Mouse (Mus musculus) limb, embryonic 14.5 days (tissue): ENCODE data around the gene Popdc2. TPM values are rescaled to one million over a fixed set of nuclear protein-coding genes. Genes with fewer than 3 reads are reported as not detected.

Experiments used
- ATAC-seq: fragments of 200-750 bp; cut with Nextera tagmentation; 2 replicates; pipeline ENCODE4 v1.8.0; 2017; ENCODE audit warnings: low read depth, moderate number of reproducible peaks, moderate TSS enrichment; ENCODE audit not compliant: low FRiP score
- DNase-seq: peaks from one replicate; pipeline ENCODE4 v3.0.0-alpha.2; 2015; ENCODE audit warnings: low spot score
- H3K27ac ChIP-seq: fragments of 300-500 bp; sonication (generic); replicated peaks from 2 replicates; pipeline ENCODE4 v1.5.1; 2014; ENCODE audit warnings: low read depth, mild to moderate bottlenecking, low read length, moderate library complexity, mixed read lengths
- H3K27me3 ChIP-seq: fragments of 300-500 bp; sonication (generic); 2 replicates; pipeline ENCODE4 v1.6.1; 2014; ENCODE audit warnings: low read length, mixed read lengths; ENCODE audit not compliant: control insufficient read depth, insufficient read depth
- H3K36me3 ChIP-seq: fragments of 300-500 bp; sonication (generic); 2 replicates; pipeline ENCODE4 v1.6.1; 2014; ENCODE audit warnings: mild to moderate bottlenecking, low read length, moderate library complexity, mixed read lengths; ENCODE audit not compliant: control insufficient read depth, insufficient read depth
- H3K4me1 ChIP-seq: fragments of 300-500 bp; sonication (generic); 2 replicates; pipeline ENCODE4 v1.6.1; 2014; ENCODE audit warnings: antibody characterized with exemption, low read length, mixed read lengths; ENCODE audit not compliant: control insufficient read depth, insufficient read depth
- H3K4me2 ChIP-seq: fragments of 300-500 bp; sonication (generic); replicated peaks from 2 replicates; pipeline ENCODE4 v1.6.1; 2014; ENCODE audit warnings: low read depth, mild to moderate bottlenecking, low read length, moderate library complexity; ENCODE audit not compliant: severe bottlenecking
- H3K4me3 ChIP-seq: fragments of 300-500 bp; sonication (generic); replicated peaks from 2 replicates; pipeline ENCODE4 v1.5.1; 2014; ENCODE audit warnings: low read length
- H3K9ac ChIP-seq: fragments of 300-500 bp; sonication (generic); 2 replicates; pipeline ENCODE4 v1.6.1; 2014; ENCODE audit warnings: mild to moderate bottlenecking, low read depth, low read length, moderate library complexity; ENCODE audit not compliant: severe bottlenecking
- H3K9me3 ChIP-seq: fragments of 300-500 bp; sonication (generic); 2 replicates; pipeline ENCODE4 v1.6.1; 2016; ENCODE audit warnings: low read length; ENCODE audit not compliant: control insufficient read depth
- POLR2A ChIP-seq: fragments of 200-500 bp; IDR thresholded peaks from 2 replicates; pipeline ENCODE4 v1.8.0; 2012; ENCODE audit warnings: inconsistent platforms, mild to moderate bottlenecking, moderate library complexity, borderline replicate concordance; ENCODE audit not compliant: insufficient read depth, insufficient read length; ENCODE audit errors: extremely low read depth
- WGBS: fragments of 180-500 bp; shearing (Covaris S2); extraction: QIAGEN DNeasy Blood & Tissue Kit; methylation state at CpG from one replicate; pipeline ENCODE4 v1.1.7; 2014; 5-methylcytosine and 5-hydroxymethylcytosine counted together
- polyA plus RNA-seq, 2 experiments: library from polyadenylated mRNA; depleted of rRNA in 1 of 2; stranded (reverse) in 1 of 2; unstranded in 1 of 2; fragments of >200 nt; fragmentation: Nextera tagmentation in 1 of 2; extraction: Ambion mirVana in 1 of 2; gene quantifications; 2 replicates each; pipeline versions ENCODE4 v1.2.1 to v1.2.3; 2012 to 2014

The Popdc2 gene
- polyA plus RNA-seq, 2 experiments: 4.2 to 4.6 TPM

DNA sequence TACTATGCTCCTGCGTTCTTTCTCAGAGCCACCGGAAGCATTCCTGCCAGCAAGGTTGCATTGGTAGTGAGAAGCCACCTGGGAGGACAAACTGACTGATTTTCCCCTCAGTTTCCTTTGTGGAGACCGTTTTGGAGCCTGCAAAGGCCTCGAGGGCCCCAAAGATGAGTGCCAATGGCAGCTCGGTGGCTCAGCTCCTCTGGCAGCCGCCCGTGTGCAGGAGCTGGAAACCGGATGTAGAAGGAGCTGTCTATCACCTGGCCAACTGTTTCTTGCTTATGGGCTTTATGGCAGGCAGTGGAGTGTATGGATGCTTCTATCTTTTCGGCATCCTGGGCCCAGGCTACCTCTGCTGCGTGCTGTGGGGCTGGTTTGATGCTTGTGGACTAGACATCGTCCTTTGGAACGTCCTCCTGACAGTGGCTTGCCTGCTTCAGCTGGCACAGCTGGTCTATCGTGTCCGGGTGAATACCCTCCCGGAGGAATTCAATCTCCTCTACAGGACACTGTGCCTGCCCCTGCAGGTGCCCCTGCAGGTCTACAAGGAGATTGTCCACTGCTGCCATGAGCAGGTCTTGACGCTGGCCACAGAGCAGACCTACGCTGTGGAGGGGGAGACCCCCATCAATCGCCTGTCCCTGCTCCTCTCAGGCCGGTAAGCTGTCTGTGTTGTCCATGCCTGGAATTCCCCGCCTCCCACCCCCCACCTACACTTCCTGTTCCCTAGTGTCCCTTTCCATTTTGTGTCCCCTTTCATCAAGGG lies 665 bp downstream of the Popdc2 start:
- H3K4me2 ChIP-seq: no peak overlapping the region
- TF ChIP-seq POLR2A: no peak

DNA sequence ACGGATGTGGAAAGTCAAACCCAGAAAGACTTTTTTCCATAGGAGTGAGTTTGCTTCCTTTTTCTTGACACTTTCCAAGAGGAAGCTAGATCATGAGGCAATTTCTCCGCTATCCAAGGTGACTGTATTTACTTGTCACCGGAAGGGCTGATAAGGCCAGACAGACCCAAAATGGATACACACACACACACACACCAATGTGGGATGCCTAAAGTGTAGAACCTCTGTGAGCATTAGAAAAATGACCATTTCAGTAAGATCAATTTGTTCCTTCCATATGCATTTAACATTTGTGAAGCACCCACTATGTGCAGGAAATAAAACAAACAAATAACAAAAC lies 1.2 kb downstream of the Popdc2 start:
- Histone ChIP-seq H3K4me2 (no peak overlapping the region), H3K4me1 (peaks cover under 1% of the 10 kb centered on the region; the same call in 1 of the 2 replicates), H3K9me3 (no peaks in the 10 kb centered on the region), H3K9ac (no peak overlapping the region), H3K36me3 (no peaks in the 10 kb centered on the region), H3K27ac (no peak overlapping the region), H3K4me3 (no peak overlapping the region), H3K27me3 (no peaks in the 10 kb centered on the region)
- ATAC-seq: no peak
- DNase-seq: no peak
- 83% methylated on average over 3 of the region's 3 CpGs for WGBS
- TF ChIP-seq POLR2A: no peak

More for the DNA sequence above, 665 bp downstream of the Popdc2 start:
- Histone ChIP-seq H3K36me3 (no peaks in the 10 kb centered on the region), H3K4me3 (no peak overlapping the region), H3K9ac (0 out of 2 replicates have a peak overlapping the region, but pooled peaks have one; percentile 17), H3K9me3 (no peaks in the 10 kb centered on the region), H3K27ac (no peak overlapping the region), H3K27me3 (no peaks in the 10 kb centered on the region), H3K4me1 (no peaks in the 10 kb centered on the region)
- 81% methylated on average over 18 of the region's 20 CpGs for WGBS
- ATAC-seq (peak; percentile 13; the same call in 1 of the 2 replicates), DNase-seq (no peak)

DNA sequence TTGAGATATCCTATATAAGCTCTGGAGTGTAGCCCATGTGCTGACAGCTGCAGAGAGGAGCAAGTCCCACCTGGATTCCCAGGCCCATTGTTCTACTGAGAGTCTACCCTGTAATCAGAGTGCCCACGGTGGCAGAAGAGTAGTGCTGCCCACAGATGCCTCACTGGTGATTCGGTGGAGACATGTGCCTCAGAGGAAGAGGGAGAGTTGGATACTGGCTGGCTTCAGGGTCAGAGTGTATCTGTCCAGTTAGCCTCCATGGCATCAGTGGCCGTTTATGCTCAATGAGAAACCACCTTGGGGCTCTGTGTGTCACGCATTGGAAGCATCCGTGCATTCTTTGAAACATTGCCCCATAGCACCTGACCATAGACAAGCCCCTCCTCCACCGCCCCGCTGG lies 1.6 kb downstream of the Popdc2 start:
- no peak for TF ChIP-seq POLR2A
- Histone ChIP-seq H3K4me3 (no peak overlapping the region), H3K27me3 (no peaks in the 10 kb centered on the region), H3K9ac (no peak overlapping the region), H3K27ac (no peak overlapping the region), H3K4me2 (no peak overlapping the region), H3K4me1 (peaks cover 4% of the 10 kb centered on the region; the same call in 1 of the 2 replicates), H3K36me3 (no peaks in the 10 kb centered on the region), H3K9me3 (no peaks in the 10 kb centered on the region)
- 87% methylated on average over 7 of the region's 7 CpGs for WGBS
- ATAC-seq (no peak), DNase-seq (no peak)

DNA sequence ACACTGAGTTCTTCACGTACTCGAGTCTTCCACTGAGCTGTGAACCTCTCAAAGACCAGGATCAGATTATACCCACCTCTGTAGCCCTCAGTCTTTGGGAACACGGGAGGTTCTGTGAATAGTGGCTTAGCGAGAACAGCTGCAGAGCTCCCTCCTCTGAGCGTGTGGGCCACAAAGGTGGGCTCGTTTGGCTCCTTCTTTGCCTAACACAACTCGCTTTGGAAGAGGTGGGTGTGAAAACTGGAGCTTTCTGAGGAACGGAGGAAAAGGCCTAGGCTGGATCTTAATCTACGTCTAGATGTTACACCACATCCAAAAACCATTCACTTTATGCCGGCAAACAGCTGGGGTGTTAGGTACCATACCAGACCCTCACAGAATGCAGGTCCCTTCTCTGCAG lies 3.4 kb downstream of the Popdc2 start:
- 73% methylated on average over 10 of the region's 10 CpGs for WGBS
- H3K9me3 ChIP-seq: no peaks in the 10 kb centered on the region

DNA sequence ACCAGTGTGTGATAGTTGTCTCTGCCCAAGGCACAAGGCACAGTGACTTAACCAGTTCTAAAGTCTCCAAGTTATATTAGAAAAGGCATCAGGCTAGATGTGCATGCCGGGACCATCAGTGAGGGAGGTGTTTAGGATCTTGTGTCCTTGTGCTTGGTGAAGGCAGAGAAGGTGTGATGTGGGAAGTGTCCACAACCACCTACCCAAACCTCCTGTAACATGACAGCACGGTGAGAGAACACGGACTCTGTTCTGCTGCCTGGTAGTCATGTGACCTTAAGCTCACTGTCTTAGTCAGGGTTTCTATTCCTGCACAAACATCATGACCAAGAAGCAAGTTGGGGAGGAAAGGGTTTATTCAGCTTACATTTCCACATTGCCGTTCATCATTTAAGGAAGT lies 4.2 kb downstream of the Popdc2 start:
- no peak overlapping the region for H3K9ac ChIP-seq
- H3K36me3 ChIP-seq: no peaks in the 10 kb centered on the region
- no peak overlapping the region for H3K4me2 ChIP-seq
- no peaks in the 10 kb centered on the region for H3K27me3 ChIP-seq
- no peak for ATAC-seq
- H3K4me1 ChIP-seq: peaks cover 5% of the 10 kb centered on the region; the same call in 1 of the 2 replicates
- no peak for DNase-seq
- no peak for TF ChIP-seq POLR2A
- H3K9me3 ChIP-seq: no peaks in the 10 kb centered on the region
- H3K27ac ChIP-seq: no peak overlapping the region
- no peak overlapping the region for H3K4me3 ChIP-seq
- WGBS: 78% methylated on average over 4 of the region's 4 CpGs

More for the DNA sequence above, 3.4 kb downstream of the Popdc2 start:
- H3K9ac ChIP-seq: no peak overlapping the region
- no peak overlapping the region for H3K4me3 ChIP-seq
- no peak overlapping the region for H3K27ac ChIP-seq
- DNase-seq: no peak
- H3K36me3 ChIP-seq: no peaks in the 10 kb centered on the region
- H3K27me3 ChIP-seq: no peaks in the 10 kb centered on the region
- ATAC-seq: no peak
- peaks cover 5% of the 10 kb centered on the region; the same call in 1 of the 2 replicates for H3K4me1 ChIP-seq
- TF ChIP-seq POLR2A: no peak
- no peak overlapping the region for H3K4me2 ChIP-seq
